Mouse (Mus musculus) CD8-positive naive resting alpha-beta T cell, adult 2 months (primary cell): ENCODE results near the gene Atp13a5.

Experiments
- DNase-seq, 2 experiments: peaks; one replicate each; pipeline ENCODE4 v3.0.0; 2022; ENCODE audit warnings: low read depth in 2 of 2, low spot score in 2 of 2

Gene Atp13a5

GRCm38 (mm10) chr16:29378458-29378857 is at the start of gene Atp13a5:
Gene Atp13a5 (minus strand): TSS chr16:29378732.
- DNase-seq, result no peak

GRCm38 (mm10) chr16:29414822-29415221 is 36.3 kb upstream of the Atp13a5 start:
- no peak for DNase-seq

- DNase-seq, result no peak
Observed at GRCm38 (mm10) chr16:29407319-29407718, 28.8 kb upstream of the Atp13a5 start.

DNA sequence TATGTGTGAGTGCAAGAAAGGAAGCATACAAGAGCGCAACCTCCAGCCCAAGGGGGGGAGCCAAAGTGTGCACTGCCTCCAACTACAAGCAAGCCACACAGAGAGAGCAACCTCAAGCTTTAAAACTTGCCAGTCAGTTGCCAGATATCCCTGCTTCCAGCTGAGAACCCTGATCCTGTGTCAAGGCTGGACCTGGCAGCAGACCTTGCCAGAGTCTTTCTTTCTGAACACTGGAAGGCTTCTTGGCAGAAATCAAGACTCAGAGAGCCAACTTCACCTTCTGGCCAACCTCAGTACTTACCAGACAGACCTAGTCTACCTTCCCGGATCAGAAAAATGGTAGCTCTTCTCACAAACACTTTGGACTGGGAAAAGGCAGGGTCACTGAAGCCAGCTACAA is 20.5 kb upstream of the Atp13a5 start:
- DNase-seq, result no peak

- no peak for DNase-seq
Observed at GRCm38 (mm10) chr16:29384781-29385180, 6.2 kb upstream of the Atp13a5 start.

DNA sequence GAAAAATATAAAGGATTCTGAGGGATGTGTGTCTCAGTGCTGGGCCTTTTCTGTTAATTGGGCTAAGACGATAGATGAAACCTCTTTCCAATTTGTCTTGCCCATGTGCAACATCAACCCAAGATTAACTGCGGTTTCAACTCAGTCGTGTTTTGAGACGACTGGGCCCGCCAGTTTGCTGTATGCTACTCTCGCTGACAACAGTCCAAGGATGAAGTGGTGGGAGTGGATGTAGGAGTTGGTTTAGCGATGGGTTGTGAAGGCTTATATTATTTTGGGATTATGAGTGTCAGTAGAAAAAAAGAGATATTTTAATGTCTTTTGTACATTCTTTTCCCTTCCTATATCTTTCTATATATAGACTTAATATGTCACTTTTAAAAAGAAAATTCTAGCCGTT is 3.9 kb downstream of the Atp13a5 start:
- no peak for DNase-seq

DNA sequence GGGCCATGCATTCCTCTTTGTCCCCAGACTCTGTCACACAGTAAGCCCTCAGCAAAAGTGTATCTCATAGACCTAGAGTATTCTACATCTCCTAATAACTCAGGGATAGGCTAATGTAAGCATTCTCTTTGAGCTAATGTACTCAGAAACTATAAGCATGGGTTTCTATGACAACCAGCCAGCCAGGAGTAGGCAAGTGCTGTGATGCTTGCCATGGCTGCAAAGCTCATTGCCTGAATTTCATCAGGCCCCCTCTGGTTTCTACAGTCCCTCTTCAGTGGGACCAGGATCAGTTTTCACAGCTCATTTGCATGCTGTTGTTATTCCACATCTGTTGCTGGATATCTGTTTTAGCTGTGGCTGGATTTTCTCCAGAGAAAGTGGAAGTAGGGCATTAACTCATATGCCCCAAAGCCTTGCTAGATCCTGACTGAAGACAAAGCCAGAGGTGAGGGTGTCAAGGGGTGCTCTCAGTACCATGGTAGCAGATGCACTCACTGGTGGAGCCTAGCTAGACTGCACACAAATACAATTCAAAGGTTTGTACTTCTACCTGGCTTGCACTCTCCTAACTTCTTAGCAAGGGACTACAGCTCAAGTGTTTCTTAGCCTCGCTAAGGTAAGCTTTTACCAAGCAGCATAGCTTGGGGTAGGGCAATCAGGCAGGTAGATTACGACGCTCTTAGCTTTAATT is 47.0 kb downstream of the Atp13a5 start:
- DNase-seq, result no peak

- DNase-seq, result no peak
Observed at GRCm38 (mm10) chr16:29330948-29331347, 47.6 kb downstream of the Atp13a5 start.

GRCm38 (mm10) chr16:29329213-29329612 is 49.3 kb downstream of the Atp13a5 start:
- DNase-seq, result no peak

DNA sequence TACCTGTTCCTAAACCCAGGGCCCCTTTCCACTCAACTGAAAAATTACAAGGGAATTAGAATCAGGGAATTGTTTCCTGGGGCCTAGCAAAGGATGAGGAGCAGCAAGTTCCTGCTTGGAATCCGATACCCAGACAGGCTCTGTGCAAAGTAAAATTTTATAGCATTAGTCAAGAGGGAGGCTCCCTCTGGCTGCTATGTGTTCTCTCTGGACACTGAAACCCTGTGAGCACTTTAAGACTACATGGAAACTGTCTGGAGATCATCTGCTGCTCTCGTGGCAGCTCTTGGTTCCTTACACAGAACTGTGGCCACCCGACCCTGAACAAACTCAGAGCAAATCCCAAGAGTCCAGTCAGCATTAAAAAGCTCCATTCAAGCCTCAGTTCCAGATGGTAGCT is 50.6 kb downstream of the Atp13a5 start:
- no peak for DNase-seq

DNA sequence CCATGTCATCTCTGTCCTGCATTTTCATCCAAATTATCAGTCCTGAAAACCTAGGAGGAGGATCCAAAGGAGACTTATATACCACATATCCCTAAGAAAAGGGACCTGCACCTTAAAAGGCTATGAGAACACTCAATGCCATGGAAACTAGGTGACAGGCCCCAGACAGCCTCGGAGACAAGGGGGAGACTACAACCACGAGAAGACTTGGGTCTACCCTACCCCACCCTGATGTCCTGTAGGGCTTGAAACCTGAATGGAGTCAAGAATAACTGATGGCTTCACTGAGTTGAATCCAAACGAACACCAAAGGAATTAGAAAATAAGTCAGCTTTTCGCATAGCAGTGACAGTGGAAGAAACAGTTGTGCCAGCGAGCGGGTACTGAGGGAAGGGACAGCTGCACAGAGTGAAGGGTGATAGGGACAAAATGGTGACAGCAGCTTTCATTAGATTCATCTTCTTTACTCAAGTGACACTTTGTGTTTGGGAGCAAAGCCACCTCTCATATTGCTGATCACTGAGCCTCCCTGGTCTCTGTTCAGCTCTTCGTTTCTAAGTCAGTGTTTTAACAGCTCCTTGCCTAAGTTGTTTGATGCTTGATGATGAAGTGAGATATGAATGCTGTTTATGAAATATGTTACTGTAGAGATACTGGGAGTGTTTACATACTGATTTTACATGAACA is 53.2 kb downstream of the Atp13a5 start:
- DNase-seq, result no peak

GRCm38 (mm10) chr16:29320717-29321116 is 57.8 kb downstream of the Atp13a5 start:
- DNase-seq, result no peak

GRCm38 (mm10) chr16:29315391-29315790 is 63.1 kb downstream of the Atp13a5 start:
- DNase-seq, result no peak

- DNase-seq, result no peak
Observed at GRCm38 (mm10) chr16:29314991-29315390, 63.5 kb downstream of the Atp13a5 start.

GRCm38 (mm10) chr16:29297555-29298021 is 80.9 kb downstream of the Atp13a5 start:
- DNase-seq, result no peak

DNA sequence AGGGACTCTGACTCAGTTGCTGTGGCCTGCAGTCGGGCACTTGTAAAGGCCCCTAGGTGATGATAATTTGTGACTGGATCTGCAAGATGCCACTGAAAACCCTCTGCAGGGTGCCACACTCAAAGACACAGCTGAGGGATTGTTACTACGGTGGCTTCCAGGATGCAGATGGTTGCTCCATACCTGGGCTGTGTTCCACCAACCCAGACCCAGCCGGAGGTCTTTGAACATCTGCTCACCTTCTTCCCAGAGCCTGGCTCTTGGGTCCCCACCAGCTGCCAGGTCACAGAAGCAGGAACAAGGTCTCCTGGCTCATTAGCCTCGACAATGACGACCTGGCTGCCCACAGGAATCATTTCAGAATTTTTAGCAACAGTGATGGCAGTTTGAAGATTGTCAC is 97.8 kb downstream of the Atp13a5 start:
- no peak for DNase-seq

DNA sequence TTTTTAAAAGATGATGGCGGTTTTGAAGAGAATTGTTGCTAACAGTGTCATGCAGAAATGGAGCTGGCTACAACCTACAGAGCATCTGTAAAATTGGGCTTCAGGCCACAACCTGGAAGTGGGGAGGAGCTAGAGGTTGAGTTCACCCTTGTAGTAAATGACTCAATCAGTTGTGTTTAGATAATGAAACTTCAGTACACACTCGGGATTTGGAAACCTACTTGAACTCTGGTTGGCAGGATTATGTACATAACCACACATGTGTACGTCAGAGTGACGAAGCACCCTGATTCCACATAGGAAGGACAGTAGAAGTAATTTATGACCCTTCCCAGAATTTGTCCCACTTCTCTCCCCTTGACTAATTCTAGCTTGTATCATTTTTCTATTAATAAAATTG is 124.2 kb downstream of the Atp13a5 start:
- no peak for DNase-seq

DNA sequence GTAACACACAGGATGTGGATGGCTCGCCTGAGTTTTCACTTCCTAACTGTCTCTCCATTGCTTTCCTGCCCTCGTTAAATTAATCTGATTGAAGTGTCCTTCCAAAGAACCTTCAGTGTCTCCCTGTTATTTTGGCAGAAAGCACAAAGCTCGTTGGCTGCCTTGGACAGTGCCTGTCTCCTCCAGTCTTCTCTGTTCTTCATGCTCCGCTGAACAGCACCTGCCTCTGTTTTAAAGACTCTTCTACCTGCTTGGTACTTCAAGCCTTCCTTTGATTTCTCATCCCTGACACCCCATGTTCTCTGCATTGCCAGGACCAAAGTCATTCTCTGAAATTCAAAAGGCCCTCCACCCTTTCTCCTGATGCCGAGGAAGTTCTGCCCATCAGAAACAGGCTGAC is 142.6 kb downstream of the Atp13a5 start:
- DNase-seq, result no peak

DNA sequence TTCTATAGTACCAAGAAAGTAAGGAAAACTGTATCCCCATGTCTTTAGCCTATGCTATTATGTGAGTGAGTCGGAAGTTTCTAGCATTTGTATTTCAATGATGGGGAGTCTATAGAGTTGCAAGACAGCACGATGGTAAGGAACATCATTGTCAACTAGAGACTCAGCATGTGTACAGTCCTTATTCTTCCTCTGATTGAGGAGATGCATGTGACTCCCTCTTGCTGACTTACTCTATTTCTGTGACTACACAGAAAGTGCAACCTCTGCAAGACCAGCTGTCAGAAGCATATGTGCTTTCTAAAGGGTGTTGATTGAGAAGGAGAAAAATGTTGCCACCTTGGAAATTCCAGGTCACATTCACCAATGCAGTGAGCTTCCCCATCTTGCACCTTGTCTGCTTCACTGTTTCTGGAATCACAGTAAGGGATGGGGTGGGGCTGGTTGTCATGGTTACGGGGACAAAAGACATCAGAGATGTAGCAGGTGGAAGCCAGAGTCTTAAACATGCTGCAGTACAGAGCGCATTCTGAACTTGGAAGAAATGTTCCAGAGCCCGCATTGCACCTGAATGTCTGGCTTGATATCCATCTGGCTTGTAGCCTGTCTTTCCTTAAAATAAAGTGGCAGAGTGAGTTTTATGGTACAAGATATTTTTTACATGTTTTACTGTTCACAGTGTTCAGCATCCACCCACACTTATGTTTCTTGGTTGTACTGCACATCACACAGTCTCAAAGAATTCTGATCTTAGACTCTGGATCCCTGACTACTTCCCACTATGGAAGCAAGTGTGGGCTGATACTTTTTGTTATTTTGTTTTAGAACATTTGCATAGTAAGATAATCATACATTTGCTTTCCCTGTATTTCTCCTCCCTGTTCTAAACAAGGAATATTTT is 161.9 kb downstream of the Atp13a5 start:
- no peak for DNase-seq

- DNase-seq, result no peak
Observed at GRCm38 (mm10) chr16:29209605-29210411, 168.7 kb downstream of the Atp13a5 start, which contains the start of gene Hrasls. Gene Hrasls (plus strand): TSS chr16:29209695.

GRCm38 (mm10) chr16:29208841-29209240 is 169.7 kb downstream of the Atp13a5 start:
- DNase-seq, result no peak
